Mouse (Mus musculus) natural killer cell, adult 2 months (primary cell): Measurements from ENCODE around the gene Vmn1r204.
"Not testable (repeated sequence)": the region's sequence is repeated elsewhere in the genome, so short reads cannot be mapped to it uniquely, and the experiment has no call there.

Source experiments
- DNase-seq, 2 experiments: peaks; one replicate each; pipeline ENCODE4 v3.0.0; 2022; ENCODE audit warnings: low spot score in 2 of 2

Gene Vmn1r204

GRCm38 (mm10) chr13:22552898-22553297 is at the start of gene Vmn1r204:
Gene Vmn1r204 (plus strand): TSS chr13:22553198.
- not testable (repeated sequence) for DNase-seq

GRCm38 (mm10) chr13:22505281-22505680 is 47.7 kb upstream of the Vmn1r204 start, which contains the start of gene Vmn1r202:
Gene Vmn1r202 (minus strand): TSS chr13:22505381.
- DNase-seq, result no peak

- DNase-seq, result no peak
Measured at GRCm38 (mm10) chr13:22517814-22518213, 35.2 kb upstream of the Vmn1r204 start, which contains the start of gene Vmn1r203. Gene Vmn1r203 (plus strand): TSS chr13:22518114.

- DNase-seq, result not testable (repeated sequence)
Measured at GRCm38 (mm10) chr13:22574911-22575310, 21.9 kb downstream of the Vmn1r204 start.

- not testable (repeated sequence) for DNase-seq
Measured at GRCm38 (mm10) chr13:22583336-22583735, 30.3 kb downstream of the Vmn1r204 start.

GRCm38 (mm10) chr13:22592900-22593299 is 39.9 kb downstream of the Vmn1r204 start, which contains the start of gene Vmn1r205:
Gene Vmn1r205 (minus strand): TSS chr13:22593000.
- no peak for DNase-seq
